Mouse (Mus musculus): ENCODE measurements around the gene Olfr923. TPM values are rescaled to one million over a fixed set of nuclear protein-coding genes. Genes with fewer than 3 reads are reported as not detected.
"Not testable (repeated sequence)": the region's sequence is repeated elsewhere in the genome, so short reads cannot be mapped to it uniquely, and the experiment has no call there.

The Olfr923 gene
- polyA plus RNA-seq (2014; fragmentation: Nextera tagmentation; extraction: Ambion mirVana): not detected in 2 replicates

GRCm38 (mm10) chr9:38826245-38826644 is at the start of gene Olfr923:
TSS of gene Olfr923 (plus strand) at chr9:38826545.
- Histone ChIP-seq H3K9ac (ENCODE audit: low read depth, low read length) (no peak within 1 kb of the TSS), H3K4me2 (replicated peaks; ENCODE audit: low read depth, low read length) (no peak within 1 kb of the TSS), H3K36me3 (ENCODE audit: control insufficient read depth, insufficient read depth, low read length) (no peaks in the 10 kb centered on the region), H3K27ac (ENCODE audit: low read depth, low read length) (no peak within 1 kb of the TSS), H3K4me1 (replicated peaks; ENCODE audit: control insufficient read depth, insufficient read depth, low read length) (no peaks in the 10 kb centered on the region), H3K9me3 (ENCODE audit: control insufficient read depth, low read length) (no peaks in the 10 kb centered on the region), H3K4me3 (ENCODE audit: low read depth, low read length) (no peak within 1 kb of the TSS), H3K27me3 (ENCODE audit: control insufficient read depth, insufficient read depth, low read length) (no peaks in the 10 kb centered on the region)
- WGBS: 90% methylated on average over 1 of the region's 1 CpGs
- no peak for DNase-seq (ENCODE audit: low spot score)
- no peak for ATAC-seq (ENCODE audit: low FRiP score)

GRCm38 (mm10) chr9:38792689-38793088 is 33.7 kb upstream of the Olfr923 start:
- WGBS: 92% methylated on average over 2 of the region's 2 CpGs
- no peak for DNase-seq (ENCODE audit: low spot score)
- no peaks in the 10 kb centered on the region for H3K4me1 ChIP-seq (replicated peaks; ENCODE audit: control insufficient read depth, insufficient read depth, low read length)

GRCm38 (mm10) chr9:38805696-38806095 is 20.6 kb upstream of the Olfr923 start:
- no peak overlapping the region for H3K4me2 ChIP-seq (replicated peaks; ENCODE audit: low read depth, low read length)
- no peak for DNase-seq (ENCODE audit: low spot score)
- H3K9ac ChIP-seq (ENCODE audit: low read depth, low read length): no peak overlapping the region
- no peaks in the 10 kb centered on the region for H3K9me3 ChIP-seq (ENCODE audit: control insufficient read depth, low read length)
- no peak for ATAC-seq (ENCODE audit: low FRiP score)
- no peaks in the 10 kb centered on the region for H3K36me3 ChIP-seq (ENCODE audit: control insufficient read depth, insufficient read depth, low read length)
- H3K4me3 ChIP-seq (ENCODE audit: low read depth, low read length): no peak overlapping the region
- H3K4me1 ChIP-seq (replicated peaks; ENCODE audit: control insufficient read depth, insufficient read depth, low read length): no peaks in the 10 kb centered on the region
- no peaks in the 10 kb centered on the region for H3K27me3 ChIP-seq (ENCODE audit: control insufficient read depth, insufficient read depth, low read length)
- H3K27ac ChIP-seq (ENCODE audit: low read depth, low read length): no peak overlapping the region

More at GRCm38 (mm10) chr9:38792689-38793088, 33.7 kb upstream of the Olfr923 start:
- no peak for ATAC-seq (ENCODE audit: low FRiP score)
- H3K27me3 ChIP-seq (ENCODE audit: control insufficient read depth, insufficient read depth, low read length): no peaks in the 10 kb centered on the region
- no peak overlapping the region for H3K9ac ChIP-seq (ENCODE audit: low read depth, low read length)
- H3K4me3 ChIP-seq (ENCODE audit: low read depth, low read length): no peak overlapping the region
- no peak overlapping the region for H3K4me2 ChIP-seq (replicated peaks; ENCODE audit: low read depth, low read length)
- no peaks in the 10 kb centered on the region for H3K9me3 ChIP-seq (ENCODE audit: control insufficient read depth, low read length)
- no peaks in the 10 kb centered on the region for H3K36me3 ChIP-seq (ENCODE audit: control insufficient read depth, insufficient read depth, low read length)
- H3K27ac ChIP-seq (ENCODE audit: low read depth, low read length): no peak overlapping the region

- H3K4me1 ChIP-seq (replicated peaks; ENCODE audit: control insufficient read depth, insufficient read depth, low read length): no peaks in the 10 kb centered on the region
- WGBS: 70% methylated on average over 2 of the region's 2 CpGs
- H3K36me3 ChIP-seq (ENCODE audit: control insufficient read depth, insufficient read depth, low read length): no peaks in the 10 kb centered on the region
- DNase-seq (ENCODE audit: low spot score) (no peak), ATAC-seq (ENCODE audit: low FRiP score) (no peak)
- H3K27ac ChIP-seq (ENCODE audit: low read depth, low read length): no peak within 1 kb of the TSS
- H3K27me3 ChIP-seq (ENCODE audit: control insufficient read depth, insufficient read depth, low read length): no peaks in the 10 kb centered on the region
- H3K4me3 ChIP-seq (ENCODE audit: low read depth, low read length): no peak within 1 kb of the TSS
- H3K4me2 ChIP-seq (replicated peaks; ENCODE audit: low read depth, low read length): no peak within 1 kb of the TSS
- H3K9me3 ChIP-seq (ENCODE audit: control insufficient read depth, low read length): no peaks in the 10 kb centered on the region
- no peak within 1 kb of the TSS for H3K9ac ChIP-seq (ENCODE audit: low read depth, low read length)
Measured at GRCm38 (mm10) chr9:38814314-38814713, 12.0 kb upstream of the Olfr923 start, which contains the start of gene Olfr922. TSS of gene Olfr922 (plus strand) at chr9:38814614.

GRCm38 (mm10) chr9:38815458-38815986 is 10.8 kb upstream of the Olfr923 start:
- Histone ChIP-seq H3K36me3 (ENCODE audit: control insufficient read depth, insufficient read depth, low read length) (no peaks in the 10 kb centered on the region), H3K4me1 (replicated peaks; ENCODE audit: control insufficient read depth, insufficient read depth, low read length) (no peaks in the 10 kb centered on the region), H3K27me3 (ENCODE audit: control insufficient read depth, insufficient read depth, low read length) (no peaks in the 10 kb centered on the region), H3K4me3 (ENCODE audit: low read depth, low read length) (no peak overlapping the region), H3K27ac (ENCODE audit: low read depth, low read length) (no peak overlapping the region), H3K9ac (ENCODE audit: low read depth, low read length) (no peak overlapping the region), H3K4me2 (replicated peaks; ENCODE audit: low read depth, low read length) (no peak overlapping the region), H3K9me3 (ENCODE audit: control insufficient read depth, low read length) (no peaks in the 10 kb centered on the region)
- DNase-seq (ENCODE audit: low spot score) (no peak), ATAC-seq (ENCODE audit: low FRiP score) (no peak)
- 90% methylated on average over 1 of the region's 1 CpGs for WGBS

GRCm38 (mm10) chr9:38833027-38833426 is 6.7 kb downstream of the Olfr923 start:
- Histone ChIP-seq H3K36me3 (ENCODE audit: control insufficient read depth, insufficient read depth, low read length) (no peaks in the 10 kb centered on the region), H3K9me3 (ENCODE audit: control insufficient read depth, low read length) (no peaks in the 10 kb centered on the region), H3K4me1 (replicated peaks; ENCODE audit: control insufficient read depth, insufficient read depth, low read length) (no peaks in the 10 kb centered on the region), H3K27me3 (ENCODE audit: control insufficient read depth, insufficient read depth, low read length) (no peaks in the 10 kb centered on the region), H3K4me2 (replicated peaks; ENCODE audit: low read depth, low read length) (no peak overlapping the region), H3K9ac (ENCODE audit: low read depth, low read length) (no peak overlapping the region), H3K4me3 (ENCODE audit: low read depth, low read length) (no peak overlapping the region), H3K27ac (ENCODE audit: low read depth, low read length) (no peak overlapping the region)
- 86% methylated on average over 2 of the region's 2 CpGs for WGBS
- DNase-seq (ENCODE audit: low spot score): no peak
- no peak for ATAC-seq (ENCODE audit: low FRiP score)

GRCm38 (mm10) chr9:38844149-38844548 is 17.8 kb downstream of the Olfr923 start, which contains the start of gene Olfr924:
TSS of gene Olfr924 (plus strand) at chr9:38844449.
- 89% methylated on average over 1 of the region's 1 CpGs for WGBS
- H3K4me3 ChIP-seq (ENCODE audit: low read depth, low read length): no peak within 1 kb of the TSS
- no peaks in the 10 kb centered on the region for H3K9me3 ChIP-seq (ENCODE audit: control insufficient read depth, low read length)
- H3K4me1 ChIP-seq (replicated peaks; ENCODE audit: control insufficient read depth, insufficient read depth, low read length): no peaks in the 10 kb centered on the region
- no peaks in the 10 kb centered on the region for H3K36me3 ChIP-seq (ENCODE audit: control insufficient read depth, insufficient read depth, low read length)
- no peak for ATAC-seq (ENCODE audit: low FRiP score)
- H3K9ac ChIP-seq (ENCODE audit: low read depth, low read length): no peak within 1 kb of the TSS
- H3K27ac ChIP-seq (ENCODE audit: low read depth, low read length): no peak within 1 kb of the TSS
- no peak for DNase-seq (ENCODE audit: low spot score)
- no peaks in the 10 kb centered on the region for H3K27me3 ChIP-seq (ENCODE audit: control insufficient read depth, insufficient read depth, low read length)
- no peak within 1 kb of the TSS for H3K4me2 ChIP-seq (replicated peaks; ENCODE audit: low read depth, low read length)

- H3K4me1 ChIP-seq (replicated peaks; ENCODE audit: control insufficient read depth, insufficient read depth, low read length): no peaks in the 10 kb centered on the region
- H3K36me3 ChIP-seq (ENCODE audit: control insufficient read depth, insufficient read depth, low read length): no peaks in the 10 kb centered on the region
- H3K4me3 ChIP-seq (ENCODE audit: low read depth, low read length): no peak within 1 kb of the TSS
- ATAC-seq (ENCODE audit: low FRiP score) (no peak), DNase-seq (ENCODE audit: low spot score) (no peak)
- H3K9me3 ChIP-seq (ENCODE audit: control insufficient read depth, low read length): no peaks in the 10 kb centered on the region
- H3K9ac ChIP-seq (ENCODE audit: low read depth, low read length): no peak within 1 kb of the TSS
- no peak within 1 kb of the TSS for H3K27ac ChIP-seq (ENCODE audit: low read depth, low read length)
- no peaks in the 10 kb centered on the region for H3K27me3 ChIP-seq (ENCODE audit: control insufficient read depth, insufficient read depth, low read length)
- H3K4me2 ChIP-seq (replicated peaks; ENCODE audit: low read depth, low read length): no peak within 1 kb of the TSS
Measured at GRCm38 (mm10) chr9:38854760-38855159, 28.4 kb downstream of the Olfr923 start, which contains the start of gene Olfr26. TSS of gene Olfr26 (plus strand) at chr9:38855060.

GRCm38 (mm10) chr9:38874880-38875279 is 48.5 kb downstream of the Olfr923 start:
- not testable (repeated sequence) for H3K4me3 ChIP-seq (ENCODE audit: low read depth, low read length); H3K4me2 ChIP-seq (replicated peaks; ENCODE audit: low read depth, low read length); DNase-seq (ENCODE audit: low spot score); ATAC-seq (ENCODE audit: low FRiP score); H3K27ac ChIP-seq (ENCODE audit: low read depth, low read length); H3K9me3 ChIP-seq (ENCODE audit: control insufficient read depth, low read length); H3K27me3 ChIP-seq (ENCODE audit: control insufficient read depth, insufficient read depth, low read length); H3K9ac ChIP-seq (ENCODE audit: low read depth, low read length); H3K36me3 ChIP-seq (ENCODE audit: control insufficient read depth, insufficient read depth, low read length); H3K4me1 ChIP-seq (replicated peaks; ENCODE audit: control insufficient read depth, insufficient read depth, low read length)
- 56% methylated on average over 2 of the region's 2 CpGs for WGBS

Data from hindbrain, embryonic 11.5 days (tissue).